Mouse (Mus musculus): ENCODE measurements around the gene Ppp1r11. TPM values are rescaled to one million over a fixed set of nuclear protein-coding genes. Genes with fewer than 3 reads are reported as not detected.
"Not testable (repeated sequence)": the region's sequence is repeated elsewhere in the genome, so short reads cannot be mapped to it uniquely, and the experiment has no call there.

The Ppp1r11 gene
- 98.8 and 121 TPM in 2 replicates for polyA plus RNA-seq (2016; fragmentation: Nextera tagmentation; extraction: Ambion mirVana)

DNA sequence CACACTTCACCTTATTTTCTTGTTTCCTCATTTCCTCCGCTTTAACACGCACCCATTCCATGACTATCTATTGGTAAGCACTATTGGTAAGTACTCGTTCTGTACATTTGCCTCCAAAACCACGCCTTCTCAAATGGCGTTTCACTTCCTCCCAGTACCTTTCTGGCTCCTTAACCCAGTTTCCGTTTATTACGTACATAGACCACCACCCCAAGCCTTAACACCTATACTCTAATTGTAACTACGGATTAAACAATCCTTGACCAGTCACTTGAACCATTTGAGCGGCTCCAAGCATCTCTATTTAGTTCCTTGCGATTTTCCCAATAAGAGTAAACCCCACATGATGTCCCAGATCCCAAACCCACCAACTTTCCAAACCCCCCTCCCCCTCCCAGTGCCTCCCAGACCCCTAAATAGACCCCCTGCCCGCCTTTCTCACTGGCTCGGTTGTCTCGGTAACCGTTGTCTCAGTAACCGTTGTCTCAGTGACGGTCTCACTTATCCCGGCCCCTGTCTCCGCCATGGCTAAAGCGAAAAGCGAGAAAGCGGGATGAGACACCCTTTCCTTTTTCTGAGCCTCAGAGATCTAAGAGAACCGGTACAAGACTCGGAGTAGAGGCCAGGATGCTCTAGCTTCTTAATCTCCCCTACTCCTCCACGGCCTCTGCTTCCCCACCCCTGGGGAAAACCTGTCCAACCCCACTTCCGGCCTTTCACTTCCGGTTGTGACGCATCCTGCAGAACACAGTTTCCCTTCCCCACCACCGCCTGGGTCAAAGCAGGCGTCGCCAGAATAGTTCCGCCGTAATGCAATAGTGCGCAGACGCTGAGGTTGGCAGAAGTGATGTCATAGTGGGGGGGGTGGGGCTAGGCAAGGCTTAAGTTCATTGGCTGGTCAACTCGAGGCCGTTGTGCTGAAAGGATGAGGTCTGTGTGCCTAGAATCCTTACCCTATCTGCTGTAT, at the start of gene Ppp1r11:
Ppp1r11 (minus strand) TSS at position 761 of the 967 bp plus-strand sequence.
- H3K36me3 ChIP-seq = peaks cover 24% of the 10 kb centered on the region
- peak within 1 kb of the TSS; percentile 89 for H3K27ac ChIP-seq
- 3% methylated on average over 36 of the region's 36 CpGs for WGBS
- peak within 1 kb of the TSS; percentile 82 for H3K4me3 ChIP-seq
- peaks cover 19% of the 10 kb centered on the region for H3K4me1 ChIP-seq
- no peaks in the 10 kb centered on the region for H3K9me3 ChIP-seq
- peak; percentile 99 for DNase-seq (ENCODE audit: low spot score)
- peaks cover 19% of the 10 kb centered on the region for H3K27me3 ChIP-seq (ENCODE audit: insufficient read depth, poor library complexity, severe bottlenecking)

DNA sequence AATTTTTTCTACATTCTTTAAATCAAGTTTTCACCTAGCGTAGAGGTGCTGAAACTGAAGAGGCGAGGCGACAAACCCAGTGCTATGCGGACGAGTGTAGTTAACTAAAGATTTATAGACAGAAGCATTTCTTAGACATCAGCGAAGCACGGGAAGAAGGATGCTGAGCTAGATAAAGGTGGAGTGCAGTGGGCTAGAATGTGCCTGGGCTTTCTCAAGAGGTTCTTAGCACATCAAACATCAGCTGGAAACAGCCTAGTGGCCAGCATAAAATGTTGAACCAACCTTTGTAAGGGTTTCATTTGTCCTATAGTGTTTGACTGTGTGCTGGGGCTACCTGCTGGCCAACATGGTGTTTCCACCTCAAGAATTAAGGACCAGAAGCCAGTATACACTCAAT, 49.3 kb upstream of the Ppp1r11 start, which contains the start of gene Zfp57:
Zfp57 (plus strand) TSS at position 301 of the 400 bp plus-strand sequence.
- no peaks in the 10 kb centered on the region for H3K27me3 ChIP-seq (ENCODE audit: insufficient read depth, poor library complexity, severe bottlenecking)

GRCm38 (mm10) chr17:36998477-36998876, 46.9 kb upstream of the Ppp1r11 start:
- no peak for DNase-seq (ENCODE audit: low spot score)
- Histone ChIP-seq H3K9me3 (no peaks in the 10 kb centered on the region), H3K4me3 (no peak overlapping the region), H3K27me3 (ENCODE audit: insufficient read depth, poor library complexity, severe bottlenecking) (no peaks in the 10 kb centered on the region), H3K4me1 (peaks cover 3% of the 10 kb centered on the region), H3K36me3 (no peaks in the 10 kb centered on the region), H3K27ac (no peak overlapping the region)
- 72% methylated on average over 2 of the region's 2 CpGs for WGBS

More for the DNA sequence above, 49.3 kb upstream of the Ppp1r11 start, which contains the start of gene Zfp57:
- Histone ChIP-seq H3K27ac (peak within 1 kb of the TSS; percentile 96), H3K36me3 (peaks cover 14% of the 10 kb centered on the region), H3K4me3 (peak within 1 kb of the TSS; percentile 84), H3K9me3 (no peaks in the 10 kb centered on the region), H3K4me1 (peaks cover 3% of the 10 kb centered on the region)
- 89% methylated on average over 7 of the region's 7 CpGs for WGBS
- DNase-seq (ENCODE audit: low spot score) = no peak

- Histone ChIP-seq H3K4me3 (no peak overlapping the region), H3K9me3 (no peaks in the 10 kb centered on the region), H3K36me3 (no peaks in the 10 kb centered on the region), H3K27me3 (ENCODE audit: insufficient read depth, poor library complexity, severe bottlenecking) (no peaks in the 10 kb centered on the region), H3K4me1 (peaks cover 3% of the 10 kb centered on the region), H3K27ac (no peak overlapping the region)
- peak; percentile 84 for DNase-seq (ENCODE audit: low spot score)
- WGBS = 27% methylated on average over 7 of the region's 7 CpGs
Measured at GRCm38 (mm10) chr17:36997033-36997735, 45.6 kb upstream of the Ppp1r11 start.

- 68% methylated on average over 3 of the region's 3 CpGs for WGBS
- H3K9me3 ChIP-seq = no peaks in the 10 kb centered on the region
Measured at GRCm38 (mm10) chr17:36995448-36995847, 43.9 kb upstream of the Ppp1r11 start.

DNA sequence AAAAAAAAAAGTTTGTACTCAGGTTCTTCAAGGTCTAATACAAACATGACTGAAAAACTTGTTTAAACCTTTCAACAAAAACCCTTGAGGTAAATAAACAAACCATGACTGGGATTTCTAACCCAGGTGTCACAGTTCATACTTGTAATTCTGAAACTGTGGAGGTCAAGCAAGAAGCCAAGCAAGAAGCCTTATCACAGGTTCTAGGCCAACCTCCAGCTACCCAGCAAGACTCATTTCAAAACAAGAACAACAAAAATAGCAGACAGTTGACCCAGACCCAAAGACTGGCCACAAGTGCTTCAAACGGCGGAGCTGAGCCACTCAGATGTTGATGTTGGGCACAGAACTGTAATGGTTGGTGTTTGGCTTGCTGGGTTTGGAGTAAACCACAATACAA, 43.0 kb upstream of the Ppp1r11 start:
- no peak overlapping the region for H3K4me3 ChIP-seq
- H3K27me3 ChIP-seq (ENCODE audit: insufficient read depth, poor library complexity, severe bottlenecking) = peaks cover 12% of the 10 kb centered on the region
- no peaks in the 10 kb centered on the region for H3K9me3 ChIP-seq
- no peak for DNase-seq (ENCODE audit: low spot score)
- no peaks in the 10 kb centered on the region for H3K36me3 ChIP-seq
- no peak overlapping the region for H3K27ac ChIP-seq
- WGBS = 73% methylated on average over 2 of the region's 2 CpGs
- H3K4me1 ChIP-seq = peaks cover 3% of the 10 kb centered on the region

More at GRCm38 (mm10) chr17:36995448-36995847, 43.9 kb upstream of the Ppp1r11 start:
- Histone ChIP-seq H3K27me3 (ENCODE audit: insufficient read depth, poor library complexity, severe bottlenecking) (peaks cover 8% of the 10 kb centered on the region; the same call in 1 of the 2 replicates), H3K4me3 (no peak overlapping the region), H3K36me3 (no peaks in the 10 kb centered on the region), H3K27ac (no peak overlapping the region), H3K4me1 (peaks cover 3% of the 10 kb centered on the region)
- no peak for DNase-seq (ENCODE audit: low spot score)

DNA sequence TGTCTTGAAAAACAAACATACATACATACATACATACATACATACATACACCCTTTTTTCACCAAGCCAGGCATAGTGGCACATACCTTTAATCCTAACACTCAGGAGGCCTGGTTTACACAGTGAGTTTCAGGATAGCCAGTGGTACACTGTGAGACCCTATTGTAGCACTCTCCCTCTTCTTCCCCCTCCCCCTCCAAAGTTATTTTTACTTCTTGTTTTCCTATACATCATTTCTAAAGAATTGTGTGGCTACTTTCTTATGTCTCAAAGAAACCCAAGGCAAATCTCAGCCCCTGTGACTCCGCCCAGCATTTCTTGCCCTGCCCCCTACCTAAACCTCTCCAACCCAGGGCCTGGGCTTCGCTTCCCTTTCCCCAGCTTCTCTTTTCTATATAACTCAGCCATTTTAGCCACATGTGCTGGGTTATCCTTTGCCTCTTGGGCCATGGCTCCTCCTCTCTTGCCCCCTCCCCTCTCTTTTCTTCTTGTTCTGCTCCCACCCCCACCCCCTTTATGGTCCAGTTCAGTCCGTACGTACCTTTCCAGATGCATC, 42.3 kb upstream of the Ppp1r11 start:
- Histone ChIP-seq H3K4me3 (no peak overlapping the region), H3K9me3 (no peaks in the 10 kb centered on the region), H3K27ac (no peak overlapping the region), H3K36me3 (no peaks in the 10 kb centered on the region), H3K27me3 (ENCODE audit: insufficient read depth, poor library complexity, severe bottlenecking) (peaks cover 19% of the 10 kb centered on the region), H3K4me1 (peaks cover 3% of the 10 kb centered on the region)
- DNase-seq (ENCODE audit: low spot score) = no peak
- 79% methylated on average over 4 of the region's 4 CpGs for WGBS

- Histone ChIP-seq H3K4me3 (no peak overlapping the region), H3K4me1 (peaks cover 8% of the 10 kb centered on the region), H3K27ac (no peak overlapping the region), H3K9me3 (no peaks in the 10 kb centered on the region), H3K36me3 (no peaks in the 10 kb centered on the region), H3K27me3 (ENCODE audit: insufficient read depth, poor library complexity, severe bottlenecking) (peaks cover 32% of the 10 kb centered on the region)
- 54% methylated on average over 3 of the region's 3 CpGs for WGBS
- DNase-seq (ENCODE audit: low spot score) = no peak
Measured at GRCm38 (mm10) chr17:36992336-36993104, 41.0 kb upstream of the Ppp1r11 start.

DNA sequence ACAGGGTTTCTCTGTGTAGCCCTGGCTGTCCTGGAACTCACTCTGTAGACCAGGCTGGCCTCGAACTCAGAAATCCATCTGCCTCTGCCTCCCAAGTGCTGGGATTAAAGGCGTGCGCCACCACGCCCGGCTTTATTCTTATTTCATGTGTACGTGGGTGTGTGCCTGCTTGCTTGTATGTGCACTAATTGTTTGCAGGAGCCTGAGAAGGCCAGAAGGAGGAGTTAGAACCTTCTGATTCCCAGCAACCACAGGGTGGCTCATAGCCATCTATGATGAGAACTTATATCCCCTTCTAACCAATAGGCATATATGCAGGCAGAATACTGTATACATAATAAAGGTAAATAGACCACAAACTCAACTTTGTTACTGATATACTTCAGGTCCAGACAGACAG, 39.1 kb upstream of the Ppp1r11 start:
- WGBS = 88% methylated on average over 6 of the region's 6 CpGs
- not testable (repeated sequence) for H3K9me3 ChIP-seq; H3K27ac ChIP-seq; H3K36me3 ChIP-seq; H3K4me3 ChIP-seq; DNase-seq (ENCODE audit: low spot score); H3K4me1 ChIP-seq
- H3K27me3 ChIP-seq (ENCODE audit: insufficient read depth, poor library complexity, severe bottlenecking) = peaks cover 40% of the 10 kb centered on the region

- Histone ChIP-seq H3K36me3 (no peaks in the 10 kb centered on the region), H3K9me3 (no peaks in the 10 kb centered on the region), H3K27ac (no peak within 1 kb of the TSS), H3K4me1 (peaks cover 5% of the 10 kb centered on the region; the same call in 1 of the 2 replicates), H3K4me3 (peak within 1 kb of the TSS; percentile 54), H3K27me3 (ENCODE audit: insufficient read depth, poor library complexity, severe bottlenecking) (peaks cover 40% of the 10 kb centered on the region)
- no peak for DNase-seq (ENCODE audit: low spot score)
- 21% methylated on average over 5 of the region's 5 CpGs for WGBS
Measured at GRCm38 (mm10) chr17:36989437-36989836, 37.9 kb upstream of the Ppp1r11 start, which contains the start of gene H2-M5. Gene H2-M5, minus strand, starts transcription at chr17:36989537.

DNA sequence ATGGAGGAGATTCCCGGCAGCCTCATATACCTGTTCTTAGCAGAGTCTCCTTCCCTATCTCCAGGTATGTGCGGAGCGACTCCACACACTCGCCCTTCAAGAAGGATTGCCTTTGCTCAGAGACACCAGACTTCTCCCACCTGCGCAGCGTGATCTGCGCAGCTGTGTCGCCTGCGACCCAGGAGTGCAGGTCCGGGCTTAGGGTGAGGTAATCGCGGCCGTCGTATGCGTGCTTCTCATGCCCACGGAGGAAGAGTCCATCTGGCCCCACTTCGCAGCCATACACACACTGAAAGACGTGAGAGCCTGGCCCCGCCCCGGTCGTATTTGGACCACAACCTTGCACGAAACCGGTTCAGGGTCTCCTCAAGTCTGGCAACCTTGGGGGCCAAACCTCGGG, 36.9 kb upstream of the Ppp1r11 start:
- 3% methylated on average over 24 of the region's 24 CpGs for WGBS

More for the DNA sequence above, 36.9 kb upstream of the Ppp1r11 start:
- H3K4me3 ChIP-seq = peak overlapping the region; percentile 54
- H3K4me1 ChIP-seq = peaks cover 5% of the 10 kb centered on the region; the same call in 1 of the 2 replicates
- no peaks in the 10 kb centered on the region for H3K9me3 ChIP-seq
- no peak overlapping the region for H3K27ac ChIP-seq
- no peaks in the 10 kb centered on the region for H3K36me3 ChIP-seq
- DNase-seq (ENCODE audit: low spot score) = no peak
- peaks cover 40% of the 10 kb centered on the region for H3K27me3 ChIP-seq (ENCODE audit: insufficient read depth, poor library complexity, severe bottlenecking)

All from heart, embryonic 10.5 days (tissue).